Mouse (Mus musculus): Measurements from ENCODE around the gene Gm10073. TPM values are rescaled to one million over a fixed set of nuclear protein-coding genes. Genes with fewer than 3 reads are reported as not detected.
"Not testable (repeated sequence)": the region's sequence is repeated elsewhere in the genome, so short reads cannot be mapped to it uniquely, and the experiment has no call there.

The Gm10073 gene
- polyA plus RNA-seq, 1 experiment from 2014 or later: 5.9 TPM

DNA sequence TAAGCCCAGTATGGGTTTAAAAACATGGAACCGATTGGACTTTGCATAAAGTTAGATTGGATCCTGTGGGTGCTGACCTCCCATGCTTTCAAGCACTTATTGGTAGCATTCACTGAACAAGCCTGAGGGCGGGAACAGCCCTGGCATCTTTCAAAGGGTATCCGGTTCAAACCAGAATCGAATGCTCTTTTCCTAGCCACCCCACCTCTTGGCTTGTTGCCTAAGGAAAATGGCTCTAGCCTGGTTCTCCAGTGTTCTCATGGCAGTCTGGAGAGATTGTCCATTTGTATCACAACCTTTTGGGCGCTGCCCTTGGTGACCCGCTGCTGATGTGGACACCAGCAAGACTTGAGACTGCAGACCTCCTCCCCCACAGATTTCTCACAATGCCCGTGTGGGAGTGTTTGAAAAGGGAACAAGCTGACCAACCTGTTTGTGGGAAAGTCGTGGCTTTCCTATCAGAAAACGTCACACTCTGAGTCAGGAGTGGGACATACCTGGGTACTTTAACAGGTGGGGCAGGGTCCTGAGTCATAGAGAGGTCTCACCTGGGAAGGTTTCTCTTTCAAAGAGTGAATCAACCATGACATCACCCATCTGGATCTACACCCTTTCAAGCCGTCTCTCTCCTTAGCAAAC, 42.5 kb upstream of the Gm10073 start:
- DNase-seq (ENCODE audit: low spot score) (no peak), ATAC-seq (replicated peaks; ENCODE audit: low FRiP score) (no peak)
- no peak overlapping the region for H3K4me3 ChIP-seq (ENCODE audit: low read depth, low read length)
- no peaks in the 10 kb centered on the region for H3K27me3 ChIP-seq (ENCODE audit: control insufficient read depth, insufficient read depth, low read length)
- no peaks in the 10 kb centered on the region for H3K36me3 ChIP-seq (ENCODE audit: control insufficient read depth, insufficient read depth, low read length)
- H3K4me2 ChIP-seq (ENCODE audit: low read depth, low read length, severe bottlenecking): no peak overlapping the region
- no peak overlapping the region for H3K27ac ChIP-seq (ENCODE audit: low read depth, low read length)
- no peak overlapping the region for H3K9ac ChIP-seq (ENCODE audit: low read length)
- H3K4me1 ChIP-seq (replicated peaks; ENCODE audit: control insufficient read depth, insufficient read depth, low read length): no peaks in the 10 kb centered on the region; the same call in 1 of the 2 replicates
- no peaks in the 10 kb centered on the region for H3K9me3 ChIP-seq (ENCODE audit: control insufficient read depth, low read length)
- WGBS: 73% methylated on average over 10 of the region's 10 CpGs

DNA sequence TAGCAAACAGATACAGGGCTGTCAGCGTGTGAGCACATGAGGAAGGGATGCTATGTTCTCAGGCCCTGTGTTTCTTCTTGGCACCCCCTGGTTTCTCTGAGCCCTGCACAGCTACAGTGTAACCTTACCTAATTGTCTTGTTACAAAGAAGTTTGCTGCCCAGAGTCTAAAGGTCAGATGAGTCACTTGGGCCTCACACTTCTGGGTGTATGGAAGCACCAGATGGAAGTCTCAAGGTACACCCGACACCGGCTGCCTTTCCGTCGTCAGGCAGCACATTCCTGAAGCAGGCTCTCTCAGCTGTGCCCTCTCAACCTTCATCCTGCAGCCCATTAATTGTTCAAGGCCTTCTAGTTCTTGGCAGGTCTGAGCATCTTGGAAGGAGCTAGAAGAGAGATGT, 41.4 kb upstream of the Gm10073 start:
- Histone ChIP-seq H3K4me2 (ENCODE audit: low read depth, low read length, severe bottlenecking) (no peak overlapping the region), H3K9me3 (ENCODE audit: control insufficient read depth, low read length) (no peaks in the 10 kb centered on the region), H3K4me1 (replicated peaks; ENCODE audit: control insufficient read depth, insufficient read depth, low read length) (no peaks in the 10 kb centered on the region; the same call in 1 of the 2 replicates), H3K27me3 (ENCODE audit: control insufficient read depth, insufficient read depth, low read length) (no peaks in the 10 kb centered on the region), H3K4me3 (ENCODE audit: low read depth, low read length) (no peak overlapping the region), H3K36me3 (ENCODE audit: control insufficient read depth, insufficient read depth, low read length) (no peaks in the 10 kb centered on the region), H3K9ac (ENCODE audit: low read length) (no peak overlapping the region), H3K27ac (ENCODE audit: low read depth, low read length) (no peak overlapping the region)
- DNase-seq (ENCODE audit: low spot score) (no peak), ATAC-seq (replicated peaks; ENCODE audit: low FRiP score) (no peak)
- 75% methylated on average over 5 of the region's 5 CpGs for WGBS

- WGBS: 78% methylated on average over 3 of the region's 3 CpGs
- DNase-seq (ENCODE audit: low spot score): no peak
These were observed 38.8 kb upstream of the Gm10073 start for GRCm38 (mm10) chr8:106612047-106612446.

GRCm38 (mm10) chr8:106610958-106611640, 37.8 kb upstream of the Gm10073 start:
- 67% methylated on average over 9 of the region's 9 CpGs for WGBS
- no peak overlapping the region for H3K27ac ChIP-seq (ENCODE audit: low read depth, low read length)
- no peaks in the 10 kb centered on the region for H3K36me3 ChIP-seq (ENCODE audit: control insufficient read depth, insufficient read depth, low read length)
- DNase-seq (ENCODE audit: low spot score) (no peak), ATAC-seq (replicated peaks; ENCODE audit: low FRiP score) (no peak)
- no peak overlapping the region for H3K9ac ChIP-seq (ENCODE audit: low read length)
- peaks cover under 1% of the 10 kb centered on the region for H3K27me3 ChIP-seq (ENCODE audit: control insufficient read depth, insufficient read depth, low read length)
- no peak overlapping the region for H3K4me2 ChIP-seq (ENCODE audit: low read depth, low read length, severe bottlenecking)
- H3K4me1 ChIP-seq (replicated peaks; ENCODE audit: control insufficient read depth, insufficient read depth, low read length): no peaks in the 10 kb centered on the region
- no peak overlapping the region for H3K4me3 ChIP-seq (ENCODE audit: low read depth, low read length)
- no peaks in the 10 kb centered on the region for H3K9me3 ChIP-seq (ENCODE audit: control insufficient read depth, low read length)

More at GRCm38 (mm10) chr8:106612047-106612446, 38.8 kb upstream of the Gm10073 start:
- no peak overlapping the region for H3K9ac ChIP-seq (ENCODE audit: low read length)
- no peaks in the 10 kb centered on the region for H3K9me3 ChIP-seq (ENCODE audit: control insufficient read depth, low read length)
- no peak overlapping the region for H3K4me2 ChIP-seq (ENCODE audit: low read depth, low read length, severe bottlenecking)
- no peak for ATAC-seq (replicated peaks; ENCODE audit: low FRiP score)
- no peaks in the 10 kb centered on the region for H3K27me3 ChIP-seq (ENCODE audit: control insufficient read depth, insufficient read depth, low read length)
- H3K36me3 ChIP-seq (ENCODE audit: control insufficient read depth, insufficient read depth, low read length): no peaks in the 10 kb centered on the region
- no peak overlapping the region for H3K4me3 ChIP-seq (ENCODE audit: low read depth, low read length)
- no peaks in the 10 kb centered on the region for H3K4me1 ChIP-seq (replicated peaks; ENCODE audit: control insufficient read depth, insufficient read depth, low read length)
- H3K27ac ChIP-seq (ENCODE audit: low read depth, low read length): no peak overlapping the region

- H3K36me3 ChIP-seq (ENCODE audit: control insufficient read depth, insufficient read depth, low read length): no peaks in the 10 kb centered on the region
- no peak overlapping the region for H3K27ac ChIP-seq (ENCODE audit: low read depth, low read length)
- no peak overlapping the region for H3K4me2 ChIP-seq (ENCODE audit: low read depth, low read length, severe bottlenecking)
- no peak overlapping the region for H3K4me3 ChIP-seq (ENCODE audit: low read depth, low read length)
- H3K4me1 ChIP-seq (replicated peaks; ENCODE audit: control insufficient read depth, insufficient read depth, low read length): no peaks in the 10 kb centered on the region
- H3K27me3 ChIP-seq (ENCODE audit: control insufficient read depth, insufficient read depth, low read length): peaks cover 17% of the 10 kb centered on the region
- DNase-seq (ENCODE audit: low spot score) (no peak), ATAC-seq (replicated peaks; ENCODE audit: low FRiP score) (no peak)
- H3K9me3 ChIP-seq (ENCODE audit: control insufficient read depth, low read length): no peaks in the 10 kb centered on the region
- no peak overlapping the region for H3K9ac ChIP-seq (ENCODE audit: low read length)
- 78% methylated on average over 7 of the region's 7 CpGs for WGBS
These were observed 36.0 kb upstream of the Gm10073 start for GRCm38 (mm10) chr8:106609076-106609903.

GRCm38 (mm10) chr8:106608425-106608824, 35.2 kb upstream of the Gm10073 start:
- Histone ChIP-seq H3K9ac (ENCODE audit: low read length) (no peak overlapping the region), H3K9me3 (ENCODE audit: control insufficient read depth, low read length) (no peaks in the 10 kb centered on the region), H3K4me2 (ENCODE audit: low read depth, low read length, severe bottlenecking) (no peak overlapping the region), H3K4me3 (ENCODE audit: low read depth, low read length) (no peak overlapping the region), H3K27me3 (ENCODE audit: control insufficient read depth, insufficient read depth, low read length) (peaks cover 26% of the 10 kb centered on the region), H3K4me1 (replicated peaks; ENCODE audit: control insufficient read depth, insufficient read depth, low read length) (peaks cover 7% of the 10 kb centered on the region; the same call in 1 of the 2 replicates), H3K36me3 (ENCODE audit: control insufficient read depth, insufficient read depth, low read length) (no peaks in the 10 kb centered on the region), H3K27ac (ENCODE audit: low read depth, low read length) (no peak overlapping the region)
- no peak for DNase-seq (ENCODE audit: low spot score)
- no peak for ATAC-seq (replicated peaks; ENCODE audit: low FRiP score)
- WGBS: 61% methylated on average over 3 of the region's 3 CpGs

GRCm38 (mm10) chr8:106607783-106608182, 34.5 kb upstream of the Gm10073 start:
- not testable (repeated sequence) for H3K27ac ChIP-seq (ENCODE audit: low read depth, low read length); H3K4me3 ChIP-seq (ENCODE audit: low read depth, low read length); H3K9me3 ChIP-seq (ENCODE audit: control insufficient read depth, low read length); DNase-seq (ENCODE audit: low spot score); H3K4me2 ChIP-seq (ENCODE audit: low read depth, low read length, severe bottlenecking); ATAC-seq (replicated peaks; ENCODE audit: low FRiP score); H3K36me3 ChIP-seq (ENCODE audit: control insufficient read depth, insufficient read depth, low read length); H3K9ac ChIP-seq (ENCODE audit: low read length)
- peaks cover 32% of the 10 kb centered on the region for H3K27me3 ChIP-seq (ENCODE audit: control insufficient read depth, insufficient read depth, low read length)
- H3K4me1 ChIP-seq (replicated peaks; ENCODE audit: control insufficient read depth, insufficient read depth, low read length): peaks cover 11% of the 10 kb centered on the region; the same call in 1 of the 2 replicates
- WGBS: 87% methylated on average over 3 of the region's 4 CpGs

GRCm38 (mm10) chr8:106606601-106607145, 33.4 kb upstream of the Gm10073 start:
- H3K27me3 ChIP-seq (ENCODE audit: control insufficient read depth, insufficient read depth, low read length): peaks cover 42% of the 10 kb centered on the region
- H3K9me3 ChIP-seq (ENCODE audit: control insufficient read depth, low read length): no peaks in the 10 kb centered on the region
- H3K27ac ChIP-seq (ENCODE audit: low read depth, low read length): no peak overlapping the region
- no peak overlapping the region for H3K9ac ChIP-seq (ENCODE audit: low read length)
- no peak for DNase-seq (ENCODE audit: low spot score)
- no peak overlapping the region for H3K4me2 ChIP-seq (ENCODE audit: low read depth, low read length, severe bottlenecking)
- no peaks in the 10 kb centered on the region for H3K36me3 ChIP-seq (ENCODE audit: control insufficient read depth, insufficient read depth, low read length)
- 45% methylated on average over 15 of the region's 15 CpGs for WGBS
- no peak overlapping the region for H3K4me3 ChIP-seq (ENCODE audit: low read depth, low read length)
- ATAC-seq (replicated peaks; ENCODE audit: low FRiP score): no peak
- peaks cover 11% of the 10 kb centered on the region; the same call in 1 of the 2 replicates for H3K4me1 ChIP-seq (replicated peaks; ENCODE audit: control insufficient read depth, insufficient read depth, low read length)

Data from forebrain, embryonic 11.5 days (tissue).